Mouse (Mus musculus) WW6 (cell line): ENCODE data around the gene Tbc1d10a.

Experiments used
- DNase-seq: peaks from one replicate; pipeline ENCODE4 v3.0.0-alpha.2; 2013; ENCODE audit warnings: low read depth, low spot score

Gene Tbc1d10a

DNA sequence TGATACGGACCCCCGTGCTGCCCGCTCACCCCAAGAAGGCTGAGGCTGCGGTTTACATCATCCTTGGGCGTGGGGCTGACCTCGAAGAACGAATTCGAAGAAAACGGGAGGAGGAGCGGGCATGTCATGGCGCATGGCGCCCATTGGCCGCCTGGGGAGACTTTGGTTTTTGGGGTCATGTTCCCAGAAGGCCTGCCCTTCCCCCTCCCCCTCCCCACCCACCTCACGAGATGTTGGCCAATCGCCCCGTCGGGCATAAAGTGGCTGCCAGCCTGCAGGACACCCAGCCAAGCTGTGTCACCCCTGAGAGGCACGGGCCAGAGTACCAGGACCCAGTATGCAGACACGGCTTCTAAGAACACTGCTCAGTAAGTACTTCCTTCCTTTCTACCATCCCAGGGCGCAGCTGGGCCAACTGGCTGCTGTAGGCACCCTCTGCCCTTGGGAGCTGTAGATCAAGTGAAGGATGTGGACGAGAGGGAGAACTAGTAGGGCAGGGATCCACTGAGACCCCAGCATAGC lies 50.0 kb downstream of the Tbc1d10a start:
- DNase-seq: no peak

- no peak for DNase-seq
Measured at GRCm38 (mm10) chr11:4237389-4237912, 50.9 kb downstream of the Tbc1d10a start.

GRCm38 (mm10) chr11:4238167-4238566 lies 51.6 kb downstream of the Tbc1d10a start:
- no peak for DNase-seq

DNA sequence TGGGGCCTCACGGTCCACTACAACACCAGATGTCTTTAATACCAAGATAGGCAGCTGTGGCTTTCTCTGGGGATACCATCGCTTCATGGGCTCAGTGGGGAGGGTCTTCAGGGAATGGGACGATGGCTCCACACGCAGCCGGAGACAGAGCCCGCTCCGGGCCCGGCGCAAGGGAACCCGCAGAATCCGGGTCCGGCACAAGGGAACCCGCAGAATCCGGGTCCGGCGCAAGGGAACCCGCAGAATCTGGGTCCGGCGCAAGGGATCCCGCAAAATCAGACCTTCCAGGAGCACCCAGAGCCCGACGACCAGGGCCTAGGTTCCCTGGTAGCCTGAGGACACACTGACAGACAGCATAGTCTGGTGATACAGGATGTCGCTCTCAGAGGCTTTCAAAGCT lies 53.1 kb downstream of the Tbc1d10a start:
- no peak for DNase-seq

- DNase-seq: no peak
Measured at GRCm38 (mm10) chr11:4240151-4240550, 53.6 kb downstream of the Tbc1d10a start.

DNA sequence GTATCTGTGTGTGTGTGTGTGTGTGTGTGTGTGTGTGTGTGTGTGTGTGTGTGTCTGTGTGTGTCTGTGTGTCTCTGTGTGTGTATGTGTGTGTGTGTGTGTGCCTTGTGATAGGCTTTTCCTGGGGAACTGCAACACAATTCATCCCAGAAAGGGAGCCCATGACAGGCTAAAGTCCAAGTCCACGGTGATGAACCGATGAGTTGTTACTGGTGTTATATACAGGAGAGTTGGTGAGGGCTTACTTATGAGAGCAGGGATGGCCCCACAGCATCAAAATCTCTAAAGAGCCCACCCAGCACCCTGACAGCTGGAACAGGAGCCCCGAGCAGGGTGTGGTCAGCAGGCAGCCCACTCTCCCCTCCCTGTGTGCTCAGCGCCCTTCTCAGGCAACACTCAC lies 54.6 kb downstream of the Tbc1d10a start:
- no peak for DNase-seq

GRCm38 (mm10) chr11:4246126-4246525 lies 59.5 kb downstream of the Tbc1d10a start:
- DNase-seq: no peak

GRCm38 (mm10) chr11:4246623-4247022 lies 60.0 kb downstream of the Tbc1d10a start:
- DNase-seq: no peak

DNA sequence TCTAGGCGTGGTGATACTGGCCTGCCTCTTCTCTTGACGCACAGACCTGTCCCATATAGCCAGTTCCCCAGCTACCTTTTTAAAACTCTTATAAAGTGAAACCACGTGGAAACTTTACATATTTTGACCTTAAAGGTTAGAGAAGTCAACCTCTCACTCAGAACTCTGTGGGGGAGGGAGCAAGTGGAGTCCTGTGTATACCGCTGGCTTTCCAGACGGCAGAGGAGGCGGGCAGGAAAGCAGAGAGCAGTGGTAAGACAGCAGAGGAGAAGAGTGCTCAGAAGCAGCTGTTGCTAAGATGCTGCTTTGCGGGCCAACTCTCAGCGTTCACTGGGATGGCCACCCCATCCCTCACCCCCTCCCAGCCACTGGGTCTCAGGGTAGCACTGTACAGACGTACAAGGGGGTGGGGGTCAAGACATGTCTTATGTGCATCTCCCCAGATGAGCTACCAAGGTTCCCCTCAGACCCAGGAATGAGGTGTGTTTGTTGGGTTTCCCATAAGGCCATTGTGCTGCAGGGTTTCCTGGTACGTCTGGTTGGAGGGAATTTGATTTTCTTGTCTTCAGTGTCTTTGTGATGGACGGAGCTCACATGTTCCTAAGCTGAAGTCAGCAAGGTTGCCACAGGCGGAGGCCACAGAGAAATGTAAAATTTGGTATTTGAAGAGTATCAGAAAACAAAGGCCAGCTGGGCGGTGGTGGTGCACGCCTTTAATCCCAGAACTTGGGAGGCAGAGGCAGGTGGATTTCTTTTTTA lies 60.8 kb downstream of the Tbc1d10a start:
- DNase-seq: no peak

- no peak for DNase-seq
Measured at GRCm38 (mm10) chr11:4249151-4249550, 62.6 kb downstream of the Tbc1d10a start.

- no peak for DNase-seq
Measured at GRCm38 (mm10) chr11:4250290-4250689, 63.7 kb downstream of the Tbc1d10a start.

GRCm38 (mm10) chr11:4251376-4251775 lies 64.8 kb downstream of the Tbc1d10a start:
- DNase-seq: no peak

DNA sequence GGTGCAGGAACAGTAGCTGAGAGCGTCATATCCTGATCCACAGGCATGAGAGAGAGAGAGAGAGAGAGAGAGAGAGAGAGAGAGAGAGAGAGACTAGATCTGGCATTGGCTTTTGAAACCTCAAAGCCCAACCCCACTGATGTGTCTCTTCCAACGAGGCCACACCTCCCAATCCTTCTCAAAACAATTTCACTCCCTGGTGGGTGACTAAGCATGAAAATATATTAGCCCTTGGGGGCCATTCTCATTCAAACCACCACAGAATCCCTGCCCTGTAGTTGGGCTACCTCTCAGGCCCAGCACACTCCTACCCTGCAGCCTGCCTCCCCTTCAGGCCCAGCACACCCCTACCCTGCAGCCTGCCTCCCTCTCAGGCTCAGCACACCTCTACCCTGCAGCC lies 66.3 kb downstream of the Tbc1d10a start:
- DNase-seq: no peak

DNA sequence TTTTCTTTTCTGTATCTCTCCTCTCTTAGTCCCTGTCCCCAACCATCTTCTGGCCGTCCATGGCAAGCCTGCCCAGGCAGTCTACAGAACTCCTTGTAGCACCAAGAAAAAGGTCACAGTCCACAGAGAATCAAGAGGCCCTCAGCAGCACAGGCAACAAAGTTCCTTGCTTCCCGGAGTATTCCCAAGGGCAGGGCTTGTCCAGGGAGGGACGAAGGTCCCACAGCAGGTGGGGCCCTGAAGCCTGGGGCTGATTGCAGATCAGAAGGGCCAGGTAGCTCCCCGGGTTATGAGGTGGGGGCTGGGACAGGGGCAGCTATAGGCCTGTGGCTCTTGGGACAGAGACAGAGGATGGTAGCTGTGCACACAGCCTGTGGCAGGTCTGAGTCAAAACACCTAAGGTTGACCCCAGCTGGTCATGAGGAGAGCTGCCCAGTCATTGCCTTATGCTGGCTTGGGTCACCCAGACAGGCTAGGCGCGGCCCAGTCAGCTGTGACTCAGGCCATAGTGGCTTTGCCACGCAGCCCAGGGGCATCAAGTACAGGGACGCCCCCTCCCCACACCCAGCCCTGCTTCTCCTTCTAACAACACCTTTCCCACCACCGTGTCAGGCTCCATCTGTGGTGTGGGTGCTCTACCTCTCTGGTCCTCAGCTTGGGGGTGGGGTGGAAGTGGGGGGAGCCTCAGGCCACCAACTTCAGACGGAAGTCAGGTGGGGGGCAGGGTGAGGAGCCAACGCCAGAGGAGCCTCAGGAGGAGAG lies 70.4 kb downstream of the Tbc1d10a start, which contains the start of gene Lif:
TSS of gene Lif (plus strand) at position 712 of the 762 bp plus-strand sequence.
- DNase-seq: no peak

DNA sequence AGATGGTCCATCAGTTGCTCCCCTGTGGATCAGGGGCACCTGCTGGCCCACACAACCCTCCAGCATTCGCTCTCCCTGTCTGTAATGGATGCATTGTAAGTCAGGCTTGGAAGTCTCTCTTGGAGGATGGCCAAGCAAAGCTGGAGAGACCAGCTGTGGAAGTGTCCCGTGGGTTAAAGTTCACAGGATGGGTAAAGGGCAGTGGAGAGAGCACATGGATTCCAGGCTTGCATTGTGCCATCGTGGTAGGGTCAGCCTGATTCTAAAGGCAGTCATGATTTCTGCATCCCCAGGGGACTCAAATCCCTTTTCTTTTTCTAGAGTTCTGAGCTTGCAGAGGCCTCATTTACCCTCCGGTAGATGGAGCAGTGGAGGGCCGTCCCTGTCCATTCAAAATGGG lies 71.2 kb downstream of the Tbc1d10a start:
- no peak for DNase-seq

DNA sequence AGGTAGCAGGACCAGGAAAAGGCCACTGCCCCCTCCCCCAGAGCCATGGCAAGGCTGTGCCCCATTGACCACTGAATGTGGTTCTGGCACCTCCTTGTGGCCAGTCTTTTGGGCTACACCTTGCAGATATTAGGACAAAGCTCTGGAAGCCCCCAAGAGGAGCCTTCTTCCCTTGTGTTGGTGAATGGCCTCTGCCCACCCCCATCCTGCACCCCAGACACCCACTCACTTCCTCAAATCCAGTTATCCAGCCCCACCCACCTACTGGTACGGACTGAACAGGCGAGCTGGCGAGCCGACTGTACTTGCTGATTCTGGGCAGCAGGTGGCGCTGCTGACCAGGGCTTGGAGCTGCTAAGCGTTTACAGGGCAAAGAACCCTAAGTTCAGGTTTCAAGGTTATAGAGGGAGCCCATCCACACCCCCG lies 72.1 kb downstream of the Tbc1d10a start:
- no peak for DNase-seq

DNA sequence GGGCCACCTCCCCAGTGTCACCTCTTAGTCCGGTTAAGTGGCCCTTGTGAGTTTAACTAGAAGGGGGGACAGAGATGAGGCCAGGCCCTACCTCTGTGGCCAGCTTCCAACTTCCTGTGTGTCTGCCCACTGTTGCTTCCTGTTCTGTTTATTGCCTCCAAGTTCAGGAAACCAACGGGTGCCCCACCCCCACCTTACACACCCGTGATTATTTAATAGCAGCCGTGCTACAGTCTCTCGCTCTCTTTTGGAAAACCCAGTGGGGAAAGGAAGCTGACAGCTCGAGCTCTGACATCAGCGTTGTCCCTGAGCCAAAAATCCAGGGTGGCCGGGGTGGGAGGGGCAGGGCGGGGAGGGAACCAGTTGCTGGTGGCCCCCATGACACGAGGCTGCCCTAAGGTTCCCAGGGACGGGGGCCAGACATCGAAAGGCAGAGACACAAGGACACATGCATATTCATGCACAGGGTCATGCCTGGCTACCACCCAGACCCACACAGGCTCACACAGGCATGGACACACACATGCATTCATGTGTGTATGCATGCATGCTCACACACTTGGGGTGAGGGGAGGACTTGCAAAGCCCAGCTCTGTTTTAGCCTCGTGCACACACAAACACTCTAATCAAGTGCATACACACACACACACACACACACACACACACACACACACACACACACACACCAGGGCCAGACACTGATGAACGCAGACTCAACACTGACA lies 74.0 kb downstream of the Tbc1d10a start:
- no peak for DNase-seq

DNA sequence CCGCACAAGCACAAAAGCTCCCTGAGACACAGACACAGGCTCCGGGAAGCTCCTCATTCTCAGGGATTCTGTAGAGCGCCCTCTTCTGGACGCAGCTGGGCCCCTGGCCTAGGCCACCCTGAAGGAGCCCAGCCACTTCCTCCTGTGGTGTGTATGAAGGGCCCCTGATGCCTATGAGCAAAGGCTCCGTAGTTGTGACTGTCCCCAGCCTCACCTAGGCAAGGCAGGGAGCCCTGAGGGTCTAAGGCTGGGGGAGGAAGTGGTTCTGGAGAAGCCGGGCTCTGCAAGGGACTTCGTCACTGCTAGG lies 74.6 kb downstream of the Tbc1d10a start:
- no peak for DNase-seq

GRCm38 (mm10) chr11:4261969-4262368 lies 75.4 kb downstream of the Tbc1d10a start:
- no peak for DNase-seq

GRCm38 (mm10) chr11:4262847-4263246 lies 76.3 kb downstream of the Tbc1d10a start:
- DNase-seq: no peak

DNA sequence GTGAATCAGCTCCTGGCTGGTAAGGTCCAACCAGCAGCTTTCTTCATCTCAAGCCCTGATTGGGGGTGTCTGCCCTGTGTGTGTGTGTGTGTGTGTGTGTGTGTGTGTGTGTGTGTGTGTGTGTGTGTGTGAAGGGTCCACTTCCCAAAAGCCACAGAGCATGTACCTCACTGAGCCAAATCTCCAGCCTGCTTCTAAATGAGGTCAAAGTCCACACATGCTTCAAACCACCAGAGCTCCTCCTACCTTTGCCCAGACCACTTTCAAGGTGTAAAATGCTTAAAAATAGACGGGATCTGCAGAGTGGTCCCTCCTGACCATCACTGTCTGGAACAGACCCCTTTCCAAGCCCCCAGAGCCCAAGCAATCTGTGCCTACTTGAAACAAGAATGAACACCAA lies 76.7 kb downstream of the Tbc1d10a start:
- DNase-seq: no peak

DNA sequence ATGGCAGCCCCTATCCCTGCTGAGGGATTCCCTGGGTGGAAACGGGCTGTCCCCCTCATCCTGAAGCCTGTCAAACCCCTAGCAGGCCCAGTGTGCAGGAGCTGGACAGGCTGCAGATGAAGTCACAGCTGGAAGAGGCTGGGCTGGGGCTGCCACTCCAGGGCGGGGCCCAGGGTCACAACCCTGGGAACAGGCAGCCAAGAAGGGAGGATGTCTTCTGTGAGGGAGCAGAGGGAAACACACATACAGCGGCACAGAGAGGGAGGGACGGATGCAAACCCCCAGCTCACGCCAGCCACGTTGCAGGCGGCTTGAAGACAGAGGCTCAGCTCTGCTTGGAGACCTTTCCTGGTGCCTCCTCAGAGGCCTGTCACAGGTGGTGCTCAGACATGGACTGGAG lies 77.5 kb downstream of the Tbc1d10a start:
- no peak for DNase-seq
